Mouse (Mus musculus) mouse trophoblast stem cell (cell line): ENCODE measurements around the gene Slc25a35.
"Not testable (repeated sequence)": the region's sequence is repeated elsewhere in the genome, so short reads cannot be mapped to it uniquely, and the experiment has no call there.

Experiments used
- in situ Hi-C, 2 experiments: fragments of 300-500 bp; cut with MseI, MboI; formaldehyde crosslinking; loops; 2 replicates in 1 of 2; 3 replicates in 1 of 2; pipeline ENCODE4 v1.15.1; 2025

The Slc25a35 gene

GRCm38 (mm10) chr11:68967337-68968282, at the start of gene Slc25a35:
Gene Slc25a35 (plus strand): TSS chr11:68968131.
- in situ Hi-C loops, result no loop called here

GRCm38 (mm10) chr11:68923191-68923590, 44.7 kb upstream of the Slc25a35 start:
- in situ Hi-C loops, result no loop called here

GRCm38 (mm10) chr11:68924749-68925148, 43.2 kb upstream of the Slc25a35 start:
- in situ Hi-C loops, result no loop called here

GRCm38 (mm10) chr11:68926981-68927380, 41.0 kb upstream of the Slc25a35 start, which contains the start of gene Odf4:
Gene Odf4 (minus strand): TSS chr11:68927081.
- in situ Hi-C loops, result no loop called here

- in situ Hi-C loops, result no loop called here
Observed at GRCm38 (mm10) chr11:68929947-68930346, 38.0 kb upstream of the Slc25a35 start.

- in situ Hi-C loops, result no loop called here
Observed at GRCm38 (mm10) chr11:68933885-68934507, 33.9 kb upstream of the Slc25a35 start.

- in situ Hi-C loops, result not testable (repeated sequence)
Observed at GRCm38 (mm10) chr11:68936951-68937350, 31.0 kb upstream of the Slc25a35 start.

GRCm38 (mm10) chr11:68939451-68940304, 28.3 kb upstream of the Slc25a35 start:
- in situ Hi-C loops, result no loop called here

GRCm38 (mm10) chr11:68940516-68940915, 27.4 kb upstream of the Slc25a35 start:
- in situ Hi-C loops, result no loop called here

GRCm38 (mm10) chr11:68942731-68943130, 25.2 kb upstream of the Slc25a35 start:
- in situ Hi-C loops, result no loop called here

- in situ Hi-C loops, result no loop called here
Observed at GRCm38 (mm10) chr11:68945245-68945644, 22.7 kb upstream of the Slc25a35 start.

- in situ Hi-C loops, result no loop called here
Observed at GRCm38 (mm10) chr11:68946001-68946400, 21.9 kb upstream of the Slc25a35 start.

- in situ Hi-C loops, result no loop called here
Observed at GRCm38 (mm10) chr11:68946806-68947440, 21.0 kb upstream of the Slc25a35 start.

- in situ Hi-C loops, result no loop called here
Observed at GRCm38 (mm10) chr11:68947542-68947993, 20.4 kb upstream of the Slc25a35 start.

- in situ Hi-C loops, result no loop called here
Observed at GRCm38 (mm10) chr11:68953903-68954302, 14.0 kb upstream of the Slc25a35 start.

GRCm38 (mm10) chr11:68954408-68954807, 13.5 kb upstream of the Slc25a35 start:
- in situ Hi-C loops, result no loop called here

- in situ Hi-C loops, result no loop called here
Observed at GRCm38 (mm10) chr11:68955473-68955872, 12.5 kb upstream of the Slc25a35 start.

GRCm38 (mm10) chr11:68956107-68956506, 11.8 kb upstream of the Slc25a35 start:
- in situ Hi-C loops, result no loop called here

- in situ Hi-C loops, result no loop called here
Observed at GRCm38 (mm10) chr11:68956697-68957096, 11.2 kb upstream of the Slc25a35 start.

GRCm38 (mm10) chr11:68957308-68957707, 10.6 kb upstream of the Slc25a35 start, which contains the start of gene Arhgef15:
Gene Arhgef15 (minus strand): TSS chr11:68957480.
- in situ Hi-C loops, result no loop called here

- in situ Hi-C loops, result no loop called here
Observed at GRCm38 (mm10) chr11:68957971-68958370, 10.0 kb upstream of the Slc25a35 start.
